Mouse (Mus musculus) thymus, adult 2 months (tissue): ENCODE results near the gene Vezt. TPM values are rescaled to one million over a fixed set of nuclear protein-coding genes. Genes with fewer than 3 reads are reported as not detected.

Experiments used
- DNase-seq: peaks from one replicate; pipeline ENCODE4 v3.0.0; 2021
- H3K27ac ChIP-seq: fragments of 200-500 bp; 2 replicates; pipeline ENCODE4 v1.5.1; 2012; ENCODE audit warnings: low read length, control low read depth; ENCODE audit not compliant: control insufficient read depth, insufficient read depth
- H3K27me3 ChIP-seq: fragments of 200-500 bp; 2 replicates; pipeline ENCODE4 v1.6.1; 2012; ENCODE audit warnings: mild to moderate bottlenecking, low read length, moderate library complexity, mixed read lengths; ENCODE audit not compliant: control insufficient read depth, insufficient read depth
- H3K36me3 ChIP-seq: fragments of 200-500 bp; 2 replicates; pipeline ENCODE4 v1.6.1; 2012; ENCODE audit warnings: mild to moderate bottlenecking, low read length, moderate library complexity; ENCODE audit not compliant: control insufficient read depth, insufficient read depth
- H3K4me1 ChIP-seq: fragments of 200-500 bp; replicated peaks from 2 replicates; pipeline ENCODE4 v1.6.1; 2012; ENCODE audit warnings: low read length; ENCODE audit not compliant: control insufficient read depth, insufficient read depth
- H3K4me3 ChIP-seq: fragments of 200-500 bp; 2 replicates; pipeline ENCODE4 v1.5.1; 2012; ENCODE audit warnings: mild to moderate bottlenecking, low read length, control low read depth, moderate library complexity; ENCODE audit not compliant: control insufficient read depth, insufficient read depth
- CTCF ChIP-seq: fragments of 200-500 bp; IDR thresholded peaks from 2 replicates; pipeline ENCODE4 v1.5.1; 2012; ENCODE audit warnings: mild to moderate bottlenecking, control low read depth, low read length, moderate library complexity, borderline replicate concordance; ENCODE audit not compliant: control insufficient read depth, poor library complexity, insufficient read depth; ENCODE audit errors: extremely low read depth
- POLR2A ChIP-seq: fragments of 200-500 bp; IDR thresholded peaks from 2 replicates; pipeline ENCODE4 v1.6.1; 2012; ENCODE audit warnings: mild to moderate bottlenecking, low read length, control low read depth, moderate library complexity; ENCODE audit not compliant: control insufficient read depth, poor library complexity, insufficient read depth; ENCODE audit errors: extremely low read depth
- WGBS: fragments of 180-500 bp; shearing (Covaris S2); methylation state at CpG from one replicate; pipeline ENCODE4 v1.1.7; 2018; 5-methylcytosine and 5-hydroxymethylcytosine counted together
- polyA plus RNA-seq: library from polyadenylated mRNA; depleted of rRNA; stranded (reverse); fragments of >200 nt; gene quantifications from 2 replicates; pipeline ENCODE4 v1.2.3, GENCODE M21; 2012

Gene Vezt
- polyA plus RNA-seq, 1 experiment, result 18.4 TPM

- no peak for DNase-seq
- 95% methylated on average over 5 of the region's 5 CpGs for WGBS
- TF ChIP-seq POLR2A, result no peak
- TF ChIP-seq CTCF, result no peak
- Histone ChIP-seq H3K36me3 (no peaks in the 10 kb centered on the region), H3K27ac (no peak overlapping the region), H3K4me1 (peaks cover 5% of the 10 kb centered on the region), H3K4me3 (no peak overlapping the region), H3K27me3 (no peaks in the 10 kb centered on the region)
These were observed 125.7 kb downstream of the Vezt start for GRCm38 (mm10) chr10:93909811-93910446.

- no peaks in the 10 kb centered on the region for H3K27me3 ChIP-seq
- no peak overlapping the region for H3K27ac ChIP-seq
- no peak for DNase-seq
- H3K4me3 ChIP-seq, result no peak overlapping the region
- no peaks in the 10 kb centered on the region for H3K36me3 ChIP-seq
- 54% methylated on average over 1 of the region's 1 CpGs for WGBS
- no peak for TF ChIP-seq CTCF
- no peak for TF ChIP-seq POLR2A
- peaks cover 3% of the 10 kb centered on the region for H3K4me1 ChIP-seq
These were observed 126.6 kb downstream of the Vezt start for GRCm38 (mm10) chr10:93909015-93909414.

DNA sequence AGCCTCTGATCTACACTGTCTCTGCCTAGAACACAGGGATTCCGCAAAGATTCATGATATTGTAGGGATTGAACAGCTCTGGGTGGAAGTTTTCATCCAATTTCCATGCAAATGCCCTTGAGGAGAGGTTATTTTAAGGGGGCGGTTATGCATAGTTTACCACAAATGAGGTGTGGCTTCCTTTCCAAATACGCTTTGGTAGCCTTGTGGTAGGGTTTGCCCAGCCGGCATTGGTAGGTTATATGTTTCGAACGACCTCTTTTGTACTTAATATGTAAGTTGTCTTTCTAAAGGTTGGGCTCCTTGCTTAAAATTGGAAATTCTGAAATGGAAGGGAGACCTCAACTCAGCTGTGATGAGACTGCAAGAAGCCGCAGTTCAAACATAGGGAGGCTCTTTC lies 127.1 kb downstream of the Vezt start:
- H3K4me1 ChIP-seq, result peaks cover 3% of the 10 kb centered on the region
- DNase-seq, result no peak
- no peak for TF ChIP-seq CTCF
- no peak for TF ChIP-seq POLR2A

GRCm38 (mm10) chr10:93907376-93907775 lies 128.2 kb downstream of the Vezt start:
- peaks cover 3% of the 10 kb centered on the region for H3K4me1 ChIP-seq
- WGBS, result 86% methylated on average over 10 of the region's 10 CpGs
- no peak for DNase-seq
- no peak overlapping the region for H3K27ac ChIP-seq
- H3K4me3 ChIP-seq, result no peak overlapping the region
- H3K36me3 ChIP-seq, result no peaks in the 10 kb centered on the region
- H3K27me3 ChIP-seq, result no peaks in the 10 kb centered on the region
- no peak for TF ChIP-seq CTCF
- TF ChIP-seq POLR2A, result no peak

More for the DNA sequence above, 127.1 kb downstream of the Vezt start:
- Histone ChIP-seq H3K4me3 (no peak overlapping the region), H3K36me3 (no peaks in the 10 kb centered on the region), H3K27me3 (no peaks in the 10 kb centered on the region), H3K27ac (no peak overlapping the region)
- WGBS, result 30% methylated on average over 7 of the region's 7 CpGs

- no peak overlapping the region for H3K4me3 ChIP-seq
- peaks cover 6% of the 10 kb centered on the region for H3K4me1 ChIP-seq
- no peaks in the 10 kb centered on the region for H3K36me3 ChIP-seq
- TF ChIP-seq POLR2A, result no peak
- TF ChIP-seq CTCF, result no peak
- 56% methylated on average over 11 of the region's 11 CpGs for WGBS
- no peaks in the 10 kb centered on the region for H3K27me3 ChIP-seq
- H3K27ac ChIP-seq, result no peak overlapping the region
- no peak for DNase-seq
These were observed 135.7 kb downstream of the Vezt start for GRCm38 (mm10) chr10:93899907-93900306.

GRCm38 (mm10) chr10:93899303-93899702 lies 136.3 kb downstream of the Vezt start:
- H3K27ac ChIP-seq, result no peak overlapping the region
- no peaks in the 10 kb centered on the region for H3K27me3 ChIP-seq
- WGBS, result 86% methylated on average over 2 of the region's 2 CpGs
- peaks cover 6% of the 10 kb centered on the region for H3K4me1 ChIP-seq
- TF ChIP-seq CTCF, result no peak
- TF ChIP-seq POLR2A, result no peak
- DNase-seq, result no peak
- H3K36me3 ChIP-seq, result no peaks in the 10 kb centered on the region
- no peak overlapping the region for H3K4me3 ChIP-seq

GRCm38 (mm10) chr10:93897043-93897646 lies 138.5 kb downstream of the Vezt start, which contains the start of gene Metap2:
Gene Metap2, minus strand, starts transcription at chr10:93897093.
- peaks cover 6% of the 10 kb centered on the region for H3K4me1 ChIP-seq
- no peak within 1 kb of the TSS for H3K27ac ChIP-seq
- no peak for DNase-seq
- no peak within 1 kb of the TSS for H3K4me3 ChIP-seq
- H3K27me3 ChIP-seq, result no peaks in the 10 kb centered on the region
- TF ChIP-seq POLR2A (no peak), CTCF (no peak)
- WGBS, result 70% methylated on average over 7 of the region's 7 CpGs
- no peaks in the 10 kb centered on the region for H3K36me3 ChIP-seq
